Mouse (Mus musculus) layer of hippocampus, postnatal 10 days (tissue): ENCODE measurements around the gene Ptprd. TPM values are rescaled to one million over a fixed set of nuclear protein-coding genes. Genes with fewer than 3 reads are reported as not detected.

Experiments
- DNase-seq, 2 experiments: peaks; one replicate each; pipeline ENCODE4 v3.0.0; 2021; ENCODE audit warnings: low spot score in 2 of 2
- total RNA-seq, 2 experiments: library from RNA; stranded (reverse); gene quantifications; 2 replicates each; pipeline ENCODE4 v1.2.3; 2021

Gene Ptprd
- total RNA-seq, 2 experiments from 2014 or later: 196 to 217 TPM

GRCm38 (mm10) chr4:76239063-76239462 lies 1972.7 kb downstream of the Ptprd start:
- no peak for DNase-seq

DNA sequence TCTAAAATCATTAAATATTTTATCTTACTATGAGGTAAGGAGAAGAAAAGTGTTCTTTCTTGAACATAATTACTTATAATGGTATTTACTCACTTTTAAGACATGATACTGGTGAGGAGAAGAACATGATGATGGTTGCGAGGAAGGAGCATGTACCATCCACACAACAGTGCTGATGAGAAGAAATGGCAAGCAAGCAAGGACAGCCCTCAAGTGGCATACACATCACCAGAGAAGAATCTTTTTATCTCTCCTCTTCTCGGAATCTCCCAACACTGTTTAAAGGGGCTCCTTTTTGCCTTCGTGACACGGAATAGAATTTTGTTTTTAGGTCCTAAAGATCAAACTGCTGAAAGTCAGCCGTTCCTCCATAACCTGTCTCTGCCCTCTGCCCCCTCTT lies 1973.2 kb downstream of the Ptprd start:
- no peak for DNase-seq

DNA sequence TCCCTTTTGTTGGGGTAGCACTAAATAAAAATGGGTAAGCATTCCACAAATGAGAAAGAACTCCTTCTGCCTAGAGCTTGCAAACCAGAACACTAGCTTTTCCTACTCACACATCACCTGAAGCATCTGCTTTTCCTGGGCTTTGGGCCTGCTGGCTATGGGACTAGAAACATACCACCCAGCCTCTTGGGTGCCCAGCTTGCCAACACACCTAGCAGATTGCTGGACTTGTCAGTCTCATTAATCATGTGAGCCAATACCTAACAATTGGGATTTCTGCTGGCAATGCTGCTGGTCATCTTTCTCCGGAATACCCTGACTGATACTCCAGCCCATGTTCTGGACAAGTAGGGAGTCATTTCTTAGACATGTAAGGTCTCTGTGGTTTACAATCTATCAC lies 1973.9 kb downstream of the Ptprd start:
- DNase-seq: no peak

DNA sequence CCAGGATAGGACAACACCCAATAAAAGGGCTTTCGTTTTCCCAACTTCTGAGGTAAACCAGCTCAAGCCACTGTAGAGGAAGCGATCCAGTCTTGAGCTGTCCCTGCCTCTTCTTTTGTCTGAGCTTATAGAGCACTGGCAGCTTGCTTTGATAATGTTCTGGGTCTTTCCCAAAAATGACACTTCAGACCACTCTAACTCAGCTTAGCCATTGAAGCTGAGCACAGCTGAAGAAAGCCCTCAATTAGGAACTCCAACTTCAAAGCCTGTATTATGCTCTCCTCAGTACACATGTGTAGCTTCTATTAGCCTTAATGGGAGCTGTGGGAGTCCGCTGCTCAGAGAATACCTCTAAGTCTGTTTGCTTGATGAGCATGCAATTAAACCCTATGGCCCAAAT lies 1988.0 kb downstream of the Ptprd start:
- no peak for DNase-seq

DNA sequence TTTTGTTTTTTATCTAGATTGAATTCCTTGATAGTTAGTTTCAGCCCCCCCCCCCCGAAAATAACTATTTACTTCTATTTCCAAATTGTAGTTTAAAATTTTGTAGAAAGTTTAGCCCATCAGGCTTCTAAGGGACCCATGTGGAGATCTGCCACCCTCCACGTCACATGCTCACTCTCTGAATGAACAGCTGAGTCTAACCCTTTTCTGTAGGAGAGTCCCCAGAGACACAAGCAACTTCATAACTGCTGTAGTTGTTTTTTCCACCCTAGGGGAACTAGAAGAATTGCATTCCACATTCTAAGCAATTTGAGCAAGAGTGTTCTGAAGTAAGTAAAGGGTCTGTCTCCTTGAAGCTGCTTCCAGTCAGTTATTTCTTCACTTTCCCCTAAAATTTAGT lies 1989.2 kb downstream of the Ptprd start:
- no peak for DNase-seq

GRCm38 (mm10) chr4:76218065-76218464 lies 1993.7 kb downstream of the Ptprd start:
- no peak for DNase-seq

- no peak for DNase-seq
These were observed 1996.6 kb downstream of the Ptprd start for GRCm38 (mm10) chr4:76215141-76215540.

GRCm38 (mm10) chr4:76199321-76199720 lies 2012.4 kb downstream of the Ptprd start:
- no peak for DNase-seq

GRCm38 (mm10) chr4:76194762-76195161 lies 2017.0 kb downstream of the Ptprd start:
- DNase-seq: no peak

DNA sequence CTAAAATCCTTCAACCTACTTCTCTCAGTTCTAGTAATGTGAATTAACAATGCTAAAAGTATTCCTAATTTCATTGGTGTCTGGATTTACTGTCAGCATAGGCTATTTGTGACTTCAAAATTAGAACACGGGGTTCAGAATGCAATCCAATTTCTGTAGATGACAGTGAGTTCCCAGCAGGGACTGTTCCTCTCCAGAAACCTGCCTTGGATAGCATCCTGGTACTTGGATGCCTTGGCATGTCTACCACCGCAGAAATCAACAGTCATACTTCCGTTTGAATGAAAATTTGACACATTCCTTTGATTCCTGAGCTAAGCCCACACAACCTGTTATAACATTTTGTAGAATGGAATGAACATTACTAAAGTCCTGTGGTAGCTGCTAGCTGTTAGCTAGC lies 2018.3 kb downstream of the Ptprd start:
- DNase-seq: no peak

- no peak for DNase-seq
These were observed 2019.7 kb downstream of the Ptprd start for GRCm38 (mm10) chr4:76192031-76192430.

- no peak for DNase-seq
These were observed 2021.0 kb downstream of the Ptprd start for GRCm38 (mm10) chr4:76190788-76191187.

GRCm38 (mm10) chr4:76183095-76183494 lies 2028.7 kb downstream of the Ptprd start:
- no peak for DNase-seq

GRCm38 (mm10) chr4:76179497-76179896 lies 2032.3 kb downstream of the Ptprd start:
- DNase-seq: no peak

- DNase-seq: no peak
These were observed 2036.7 kb downstream of the Ptprd start for GRCm38 (mm10) chr4:76175086-76175485.

GRCm38 (mm10) chr4:76155750-76156149 lies 2056.0 kb downstream of the Ptprd start:
- no peak for DNase-seq

- DNase-seq: no peak
These were observed 2057.6 kb downstream of the Ptprd start for GRCm38 (mm10) chr4:76154190-76154589.

DNA sequence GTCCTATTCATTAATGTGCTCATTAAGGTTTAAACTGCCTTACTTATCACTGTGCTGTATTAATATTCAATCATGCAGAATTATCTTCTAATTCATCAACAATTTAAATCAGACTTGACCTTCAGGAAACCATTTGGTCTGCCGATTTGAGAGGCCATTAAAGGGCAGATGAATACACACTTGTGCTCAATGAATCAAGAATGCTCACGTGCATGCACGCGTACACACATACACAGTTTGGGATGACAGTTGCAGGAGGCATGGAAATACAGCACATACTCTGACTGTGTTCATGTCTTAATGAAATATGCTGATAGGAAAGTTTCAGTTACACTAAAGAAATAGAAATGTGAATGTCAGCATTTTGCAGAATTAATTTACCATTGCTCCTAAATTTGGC lies 2066.8 kb downstream of the Ptprd start:
- DNase-seq: no peak

GRCm38 (mm10) chr4:76144333-76144732 lies 2067.4 kb downstream of the Ptprd start:
- no peak for DNase-seq

DNA sequence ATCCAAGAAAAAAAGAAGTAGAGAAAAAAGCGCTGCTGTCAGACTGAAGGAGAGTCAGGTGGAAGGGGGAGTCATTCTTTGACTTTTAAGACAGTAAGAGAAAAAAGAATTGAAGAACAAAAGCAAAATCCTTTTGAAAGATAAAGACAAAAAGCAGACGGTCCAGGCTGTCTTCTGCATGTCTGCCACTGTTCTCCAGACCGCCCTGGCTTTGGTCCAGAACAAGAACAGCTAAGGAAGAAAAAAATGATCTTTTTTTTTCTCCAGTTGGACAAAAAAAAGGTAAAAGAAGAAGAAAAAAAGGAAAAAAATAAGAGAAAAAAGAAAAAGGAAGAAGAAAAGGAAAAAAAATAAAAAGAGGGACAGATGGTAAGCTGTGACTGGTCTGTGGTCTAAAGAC lies 2073.9 kb downstream of the Ptprd start:
- DNase-seq: no peak

GRCm38 (mm10) chr4:76136625-76137024 lies 2075.1 kb downstream of the Ptprd start:
- no peak for DNase-seq

GRCm38 (mm10) chr4:76091845-76092244 lies 2119.9 kb downstream of the Ptprd start:
- DNase-seq: no peak

DNA sequence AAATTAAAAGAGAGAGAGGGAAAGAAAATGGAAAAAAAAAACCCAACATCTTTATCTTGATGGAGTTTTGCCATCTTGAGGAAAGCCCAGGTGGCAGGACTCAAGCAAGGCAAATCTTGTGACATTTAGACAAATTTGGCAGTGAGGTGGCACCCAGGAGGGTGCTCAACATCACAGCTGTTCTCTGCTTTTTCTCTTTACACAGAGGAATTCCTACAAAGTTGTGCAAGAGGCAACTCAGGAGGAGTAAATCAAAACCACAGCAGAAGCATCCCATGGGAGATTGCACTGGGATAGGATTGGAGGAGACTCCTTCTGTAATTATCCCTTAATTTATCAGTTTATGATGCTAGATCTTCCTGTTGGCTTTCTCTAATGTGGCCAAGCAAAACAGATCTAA lies 2121.9 kb downstream of the Ptprd start:
- DNase-seq: no peak

GRCm38 (mm10) chr4:76076051-76076450 lies 2135.7 kb downstream of the Ptprd start:
- DNase-seq: no peak
